Mouse (Mus musculus) ovary, adult 10 weeks (tissue): ENCODE results near the gene Ints5. TPM values are rescaled to one million over a fixed set of nuclear protein-coding genes. Genes with fewer than 3 reads are reported as not detected.

ENCODE experiments used
- polyA plus RNA-seq: library from polyadenylated mRNA; stranded (reverse); fragments of 350-450 nt; fragmentation: Illumina TruSeq; extraction: RNeasy Lipid Tissue Mini Kit (QIAGEN cat#74804); gene quantifications from one replicate; pipeline ENCODE4 v1.2.3, GENCODE M21; 2014

The Ints5 gene
- polyA plus RNA-seq = 1.3 TPM

GRCm38 (mm10) chr19:8892829-8893766, at the start of gene Ints5:
Gene Ints5, plus strand, starts transcription at chr19:8893005.

GRCm38 (mm10) chr19:8850402-8850901, 42.4 kb upstream of the Ints5 start, which contains the start of gene Lrrn4cl:
Gene Lrrn4cl, plus strand, starts transcription at chr19:8850768.

GRCm38 (mm10) chr19:8871267-8872186, 21.3 kb upstream of the Ints5 start, which contains the start of gene Ubxn1:
Gene Ubxn1, plus strand, starts transcription at chr19:8871496.

GRCm38 (mm10) chr19:8880311-8881033, 12.3 kb upstream of the Ints5 start, which contains the start of gene Uqcc3:
Gene Uqcc3, minus strand, starts transcription at chr19:8880923.

GRCm38 (mm10) chr19:8883616-8884015, 9.2 kb upstream of the Ints5 start, which contains the start of the genes Lbhd1 and Gm49403:
Gene Lbhd1, plus strand, starts transcription at chr19:8883732.
Gene Gm49403, plus strand, starts transcription at chr19:8883930.

GRCm38 (mm10) chr19:8888511-8889385, 4.1 kb upstream of the Ints5 start, which contains the start of the genes 1810009A15Rik and Gm49416:
Gene 1810009A15Rik, plus strand, starts transcription at chr19:8888853.
Gene Gm49416, plus strand, starts transcription at chr19:8888926.

GRCm38 (mm10) chr19:8897865-8898495, 5.2 kb downstream of the Ints5 start, which contains the start of gene Ganab:
Gene Ganab, plus strand, starts transcription at chr19:8898071.

GRCm38 (mm10) chr19:8920073-8920736, 27.4 kb downstream of the Ints5 start, which contains the start of gene B3gat3:
Gene B3gat3, plus strand, starts transcription at chr19:8920374.

GRCm38 (mm10) chr19:8929224-8930088, 36.7 kb downstream of the Ints5 start, which contains the start of the genes Rom1 and Eml3:
Gene Rom1, minus strand, starts transcription at chr19:8929356.
Gene Eml3, plus strand, starts transcription at chr19:8929552.

GRCm38 (mm10) chr19:8941515-8942217, 48.9 kb downstream of the Ints5 start, which contains the start of gene Mta2:
Gene Mta2, plus strand, starts transcription at chr19:8941875.

Other genes with a start within 250 kb of the Ints5 start
- gene Chrm1, start 229.2 kb upstream of the Ints5 start, polyA plus RNA-seq = not detected
- gene Slc3a2, start 169.6 kb upstream of the Ints5 start, polyA plus RNA-seq = 233 TPM
- gene Wdr74, start 157.2 kb upstream of the Ints5 start, polyA plus RNA-seq = 11.1 TPM
- gene 1700092M07Rik, start 152.3 kb upstream of the Ints5 start, polyA plus RNA-seq = not detected
- gene Stx5a, start 151.6 kb upstream of the Ints5 start, polyA plus RNA-seq = 65.4 TPM
- gene Nxf1, start 135.9 kb upstream of the Ints5 start, polyA plus RNA-seq = 63.1 TPM
- gene Tmem223, start 122.0 kb upstream of the Ints5 start, polyA plus RNA-seq = 26.6 TPM
- 29.5 TPM for gene Tmem179b, start 118.5 kb upstream of the Ints5 start, polyA plus RNA-seq
- 1.2 TPM for gene Taf6l, start 106.6 kb upstream of the Ints5 start, polyA plus RNA-seq
- gene Polr2g, start 94.4 kb upstream of the Ints5 start, polyA plus RNA-seq = 64.4 TPM
- gene Zbtb3, start 90.5 kb upstream of the Ints5 start, polyA plus RNA-seq = not detected
- 110 TPM for gene Ttc9c, start 73.7 kb upstream of the Ints5 start, polyA plus RNA-seq
- gene Hnrnpul2, start 73.0 kb upstream of the Ints5 start, polyA plus RNA-seq = 169 TPM
- 3.6 TPM for gene AC129217.1, start 63.2 kb upstream of the Ints5 start, polyA plus RNA-seq
- gene Bscl2, start 55.5 kb upstream of the Ints5 start, polyA plus RNA-seq = 25.1 TPM
- 0.57 TPM for gene Gng3, start 53.8 kb upstream of the Ints5 start, polyA plus RNA-seq
- gene Lrrn4cl, start 42.2 kb upstream of the Ints5 start, polyA plus RNA-seq = 10.2 TPM
- 15.6 TPM for gene Ubxn1, start 21.5 kb upstream of the Ints5 start, polyA plus RNA-seq
- gene Uqcc3, start 12.1 kb upstream of the Ints5 start, polyA plus RNA-seq = 2.8 TPM
- 51.7 TPM for gene Lbhd1, start 9.3 kb upstream of the Ints5 start, polyA plus RNA-seq
- not detected for gene Gm49403, start 9.1 kb upstream of the Ints5 start, polyA plus RNA-seq
- gene 1810009A15Rik, start 4.2 kb upstream of the Ints5 start, polyA plus RNA-seq = 17.4 TPM
- not detected for gene Gm49416, start 4.1 kb upstream of the Ints5 start, polyA plus RNA-seq
- gene Ganab, start 5.1 kb downstream of the Ints5 start, polyA plus RNA-seq = 88.1 TPM
- gene B3gat3, start 27.4 kb downstream of the Ints5 start, polyA plus RNA-seq = 6.5 TPM
- gene Rom1, start 36.4 kb downstream of the Ints5 start, polyA plus RNA-seq = 0.60 TPM
- 3.0 TPM for gene Eml3, start 36.5 kb downstream of the Ints5 start, polyA plus RNA-seq
- gene Mta2, start 48.9 kb downstream of the Ints5 start, polyA plus RNA-seq = 93.8 TPM
- gene Tut1, start 60.8 kb downstream of the Ints5 start, polyA plus RNA-seq = 2.3 TPM
- 118 TPM for gene Eef1g, start 74.0 kb downstream of the Ints5 start, polyA plus RNA-seq
- gene Ahnak, start 96.3 kb downstream of the Ints5 start, polyA plus RNA-seq = 70.1 TPM
- 1.4 TPM for gene Scgb1a1, start 195.0 kb downstream of the Ints5 start, polyA plus RNA-seq
- 16.0 TPM for gene Asrgl1, start 242.6 kb downstream of the Ints5 start, polyA plus RNA-seq